Mouse (Mus musculus): ENCODE data around the gene Olfr251.

- no peak for TF ChIP-seq CTCF (IDR thresholded peaks at IDR 0.05; ENCODE audit: low read depth)
- no peak for TF ChIP-seq EP300 (IDR thresholded peaks at IDR 0.05; ENCODE audit: low read depth)
These were observed 48.1 kb upstream of the Olfr251 start, which contains the start of gene Olfr25 for GRCm38 (mm10) chr9:38328760-38329159.
